Mouse (Mus musculus): ENCODE data around the gene Gm37240.

DNA sequence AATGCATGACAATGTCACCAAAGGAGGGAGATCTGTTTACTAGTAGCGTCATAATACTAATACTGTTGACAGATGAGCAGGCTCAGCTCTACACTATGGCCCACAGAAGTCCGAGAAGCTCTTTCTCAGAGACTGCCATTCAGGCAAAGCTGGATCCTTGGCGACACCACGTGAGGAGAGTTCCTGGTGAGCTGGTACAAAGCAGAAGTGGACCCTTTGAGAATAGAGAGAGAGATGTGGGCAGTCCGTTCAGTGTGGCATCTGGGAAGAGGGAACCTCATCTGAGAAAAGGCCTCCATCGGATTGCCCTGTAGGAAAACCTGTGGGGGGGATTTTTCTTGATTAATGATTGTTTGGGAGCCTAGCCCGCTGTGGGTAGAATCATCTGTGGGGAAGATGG is 770.3 kb downstream of the Gm37240 start:
- TF ChIP-seq POLR2A (IDR thresholded peaks at IDR 0.05; ENCODE audit: low read depth, low read length) (no peak), CTCF (IDR thresholded peaks at IDR 0.05; ENCODE audit: borderline replicate concordance, insufficient read depth, low read length) (no peak)
